Mouse (Mus musculus) forebrain, postnatal 0 days (tissue): Measurements from ENCODE around the gene Scn3b. TPM values are rescaled to one million over a fixed set of nuclear protein-coding genes. Genes with fewer than 3 reads are reported as not detected.

Experiments used
- ATAC-seq: fragments of 200-750 bp; cut with Nextera tagmentation; 2 replicates; pipeline ENCODE4 v1.8.0; 2017; ENCODE audit warnings: mild to moderate bottlenecking, moderate library complexity
- DNase-seq: peaks from one replicate; pipeline ENCODE4 v3.0.0-alpha.2; 2015
- H3K27ac ChIP-seq: fragments of 300-500 bp; sonication (generic); 2 replicates; pipeline ENCODE4 v1.5.1; 2014; ENCODE audit warnings: low read depth, mild to moderate bottlenecking, antibody characterized with exemption, low read length, moderate library complexity, mixed read lengths
- H3K27me3 ChIP-seq: fragments of 300-500 bp; sonication (generic); 2 replicates; pipeline ENCODE4 v1.6.1; 2014; ENCODE audit warnings: mild to moderate bottlenecking, low read length, mixed read lengths; ENCODE audit not compliant: insufficient read depth
- H3K36me3 ChIP-seq: fragments of 300-500 bp; sonication (generic); 2 replicates; pipeline ENCODE4 v1.6.1; 2014; ENCODE audit warnings: mild to moderate bottlenecking, moderate library complexity; ENCODE audit not compliant: insufficient read depth
- H3K4me1 ChIP-seq: fragments of 300-500 bp; sonication (generic); 2 replicates; pipeline ENCODE4 v1.6.1; 2014; ENCODE audit warnings: antibody characterized with exemption; ENCODE audit not compliant: insufficient read depth
- H3K4me2 ChIP-seq: fragments of 300-500 bp; sonication (generic); 2 replicates; pipeline ENCODE4 v1.6.1; 2014; ENCODE audit warnings: low read depth, mild to moderate bottlenecking, moderate library complexity
- H3K4me3 ChIP-seq: fragments of 300-500 bp; sonication (generic); 2 replicates; pipeline ENCODE4 v1.5.1; 2014; ENCODE audit warnings: low read depth, low read length, mixed read lengths
- H3K9ac ChIP-seq: fragments of 300-500 bp; sonication (generic); 2 replicates; pipeline ENCODE4 v1.6.1; 2014; ENCODE audit warnings: mild to moderate bottlenecking
- H3K9me3 ChIP-seq: fragments of 300-500 bp; sonication (generic); 2 replicates; pipeline ENCODE4 v1.6.1; 2016; ENCODE audit warnings: low read length
- CTCF ChIP-seq: sonication (generic); IDR thresholded peaks from 2 replicates; pipeline ENCODE4 v1.5.1; 2016; ENCODE audit warnings: antibody characterized with exemption, control low read depth, low read depth
- WGBS: fragments of 180-500 bp; shearing (Covaris S2); extraction: QIAGEN DNeasy Blood & Tissue Kit; methylation state at CpG from one replicate; pipeline ENCODE4 v1.1.7; 2014; 5-methylcytosine and 5-hydroxymethylcytosine counted together
- polyA plus RNA-seq: library from polyadenylated mRNA; unstranded; fragments of >200 nt; fragmentation: Nextera tagmentation; extraction: Ambion mirVana; gene quantifications from 2 replicates; pipeline ENCODE4 v1.2.1, GENCODE M21; 2015
- total RNA-seq: library from RNA; depleted of rRNA; stranded (reverse); fragments of >200 nt; gene quantifications from 2 replicates; pipeline ENCODE4 v1.2.3, GENCODE M21; 2014

Scn3b gene
- total and polyA plus RNA-seq, 2 experiments from 2014 or later: 133 to 226 TPM

- DNase-seq (no peak), ATAC-seq (no peak)
- no peak overlapping the region for H3K4me2 ChIP-seq
- no peak for TF ChIP-seq CTCF
- H3K36me3 ChIP-seq: peaks cover 76% of the 10 kb centered on the region
- H3K4me3 ChIP-seq: no peak overlapping the region
- H3K9me3 ChIP-seq: no peaks in the 10 kb centered on the region
- H3K4me1 ChIP-seq: no peaks in the 10 kb centered on the region
- H3K27ac ChIP-seq: no peak overlapping the region
- WGBS: 80% methylated on average over 9 of the region's 9 CpGs
- no peaks in the 10 kb centered on the region for H3K27me3 ChIP-seq
- H3K9ac ChIP-seq: no peak overlapping the region
These were observed 42.8 kb downstream of the Scn3b start for GRCm38 (mm10) chr9:40311813-40312212.

- Histone ChIP-seq H3K9ac (no peak overlapping the region), H3K4me1 (no peaks in the 10 kb centered on the region), H3K9me3 (no peaks in the 10 kb centered on the region), H3K27ac (no peak overlapping the region), H3K27me3 (no peaks in the 10 kb centered on the region), H3K4me2 (no peak overlapping the region), H3K36me3 (peaks cover 59% of the 10 kb centered on the region), H3K4me3 (no peak overlapping the region)
- no peak for TF ChIP-seq CTCF
- no peak for ATAC-seq
- 89% methylated on average over 9 of the region's 9 CpGs for WGBS
- DNase-seq: no peak
These were observed 48.0 kb downstream of the Scn3b start for GRCm38 (mm10) chr9:40316865-40317660.

- H3K36me3 ChIP-seq: peaks cover 53% of the 10 kb centered on the region
- H3K27me3 ChIP-seq: no peaks in the 10 kb centered on the region
- TF ChIP-seq CTCF: no peak
- H3K4me1 ChIP-seq: no peaks in the 10 kb centered on the region
- H3K27ac ChIP-seq: no peak overlapping the region
- H3K9me3 ChIP-seq: no peaks in the 10 kb centered on the region
- no peak overlapping the region for H3K9ac ChIP-seq
- 74% methylated on average over 4 of the region's 4 CpGs for WGBS
- no peak overlapping the region for H3K4me2 ChIP-seq
- H3K4me3 ChIP-seq: no peak overlapping the region
- no peak for ATAC-seq
- no peak for DNase-seq
These were observed 48.7 kb downstream of the Scn3b start for GRCm38 (mm10) chr9:40317735-40318134.

DNA sequence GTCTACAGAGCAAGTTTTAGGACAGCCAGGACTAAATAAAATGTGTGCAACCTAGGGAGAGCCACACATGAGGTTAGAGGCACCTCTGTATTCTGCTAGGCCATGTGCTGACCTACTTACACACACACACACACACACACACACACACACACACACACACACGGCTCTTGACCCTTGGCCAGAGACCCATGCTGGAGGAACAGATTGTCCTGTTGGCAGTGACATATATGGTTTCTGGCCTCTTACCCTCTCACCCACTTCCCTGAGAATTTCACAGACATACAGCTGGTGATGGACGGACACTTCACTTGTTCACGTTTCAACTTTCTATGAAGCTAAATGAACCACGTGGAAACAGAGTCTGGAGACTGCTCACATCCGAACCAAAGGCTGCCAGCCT is 49.8 kb downstream of the Scn3b start:
- DNase-seq (no peak), ATAC-seq (no peak)
- WGBS: 84% methylated on average over 5 of the region's 5 CpGs
- H3K9ac ChIP-seq: no peak overlapping the region
- peaks cover 47% of the 10 kb centered on the region for H3K36me3 ChIP-seq
- TF ChIP-seq CTCF: no peak
- H3K4me3 ChIP-seq: no peak overlapping the region
- H3K9me3 ChIP-seq: no peaks in the 10 kb centered on the region
- no peaks in the 10 kb centered on the region for H3K4me1 ChIP-seq
- no peaks in the 10 kb centered on the region for H3K27me3 ChIP-seq
- H3K27ac ChIP-seq: no peak overlapping the region
- no peak overlapping the region for H3K4me2 ChIP-seq

DNA sequence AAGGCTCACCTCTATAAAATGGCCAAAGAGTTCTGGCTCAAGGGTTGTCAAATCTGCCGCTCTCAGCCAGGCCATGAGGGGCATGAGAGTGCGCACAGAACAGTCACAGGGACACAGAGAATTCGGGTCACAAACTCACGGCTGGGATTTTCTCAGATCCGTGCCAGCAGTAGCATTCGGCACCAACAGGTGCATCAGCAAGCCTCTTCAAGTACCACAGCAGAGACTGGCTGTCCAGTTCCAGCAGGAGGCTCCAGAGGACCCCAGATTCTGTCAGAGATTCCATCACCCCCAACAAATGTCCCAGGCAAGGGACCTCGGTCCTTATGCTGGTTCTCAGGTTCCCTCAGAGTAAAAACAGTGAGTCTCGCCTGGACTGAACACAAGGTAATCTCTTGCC is 51.4 kb downstream of the Scn3b start:
- Histone ChIP-seq H3K36me3 (peaks cover 43% of the 10 kb centered on the region), H3K4me2 (no peak overlapping the region), H3K4me1 (no peaks in the 10 kb centered on the region), H3K9ac (no peak overlapping the region), H3K9me3 (no peaks in the 10 kb centered on the region), H3K4me3 (no peak overlapping the region), H3K27ac (no peak overlapping the region), H3K27me3 (no peaks in the 10 kb centered on the region)
- 90% methylated on average over 8 of the region's 8 CpGs for WGBS
- DNase-seq: no peak
- no peak for TF ChIP-seq CTCF
- no peak for ATAC-seq

DNA sequence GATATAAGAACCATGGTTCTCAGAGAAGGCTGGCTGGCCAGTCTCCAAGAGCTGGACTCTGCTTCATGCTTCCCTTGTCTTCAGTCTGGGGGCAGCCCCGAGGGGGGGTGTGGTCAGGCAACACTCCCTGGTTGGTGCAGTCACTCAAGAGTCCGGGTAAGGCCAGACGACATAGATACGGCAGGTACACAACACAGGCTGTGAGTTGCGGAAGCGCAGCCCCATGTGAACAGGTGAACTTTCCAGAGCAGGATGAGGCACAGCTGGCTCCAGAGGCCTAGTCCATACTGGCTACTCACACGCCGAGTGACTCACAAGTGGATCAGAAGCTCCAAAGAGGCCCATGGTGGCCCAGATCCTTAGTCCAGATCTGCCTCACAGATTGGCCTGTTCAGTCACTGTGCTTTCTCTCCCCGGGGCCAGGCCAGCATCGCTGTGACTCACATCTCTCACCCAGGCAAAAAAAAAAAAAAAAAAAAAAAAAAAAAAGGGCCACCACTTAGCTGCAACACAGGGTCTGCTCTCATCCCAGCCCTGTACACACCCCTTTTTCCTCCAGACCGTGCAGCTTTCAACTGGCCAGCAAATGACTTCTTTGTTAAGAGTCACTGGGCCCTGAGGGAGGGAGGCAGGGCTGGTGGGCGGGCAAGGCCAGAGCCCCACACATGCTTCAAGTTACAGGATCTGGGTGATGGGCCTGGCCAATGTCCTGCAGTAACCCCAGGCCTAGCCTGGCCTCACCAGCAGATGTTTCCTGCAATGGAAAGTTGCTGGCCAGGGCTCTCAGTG is 52.1 kb downstream of the Scn3b start:
- Histone ChIP-seq H3K4me1 (no peaks in the 10 kb centered on the region), H3K9ac (no peak overlapping the region), H3K4me2 (no peak overlapping the region), H3K36me3 (peaks cover 46% of the 10 kb centered on the region), H3K27me3 (no peaks in the 10 kb centered on the region), H3K4me3 (no peak overlapping the region), H3K27ac (no peak overlapping the region), H3K9me3 (no peaks in the 10 kb centered on the region)
- peak; percentile 69 for ATAC-seq
- WGBS: 62% methylated on average over 12 of the region's 12 CpGs
- no peak for TF ChIP-seq CTCF
- DNase-seq: no peak

GRCm38 (mm10) chr9:40321668-40322003 is 52.6 kb downstream of the Scn3b start:
- DNase-seq (no peak), ATAC-seq (no peak)
- Histone ChIP-seq H3K36me3 (peaks cover 51% of the 10 kb centered on the region), H3K9ac (no peak overlapping the region), H3K4me1 (no peaks in the 10 kb centered on the region), H3K27ac (no peak overlapping the region), H3K4me3 (no peak overlapping the region), H3K4me2 (no peak overlapping the region), H3K9me3 (no peaks in the 10 kb centered on the region), H3K27me3 (no peaks in the 10 kb centered on the region)
- no peak for TF ChIP-seq CTCF
- WGBS: 88% methylated on average over 3 of the region's 3 CpGs
